Mouse (Mus musculus): ENCODE data around the gene Foxo3.

GRCm38 (mm10) chr10:42202561-42202960, 74.0 kb downstream of the Foxo3 start:
- no peak for TF ChIP-seq CTCF (IDR thresholded peaks at IDR 0.05; ENCODE audit: extremely low read depth, insufficient read depth, low read length)
- no peak for TF ChIP-seq POLR2A (IDR thresholded peaks at IDR 0.05; ENCODE audit: extremely low read depth, insufficient read depth, low read length)

All from cortical plate, adult 2 months (tissue).